Mouse (Mus musculus) frontal cortex, postnatal 10 days (tissue): ENCODE data around the gene Pp2d1.
"Not testable (repeated sequence)": the region's sequence is repeated elsewhere in the genome, so short reads cannot be mapped to it uniquely, and the experiment has no call there.

Source experiments
- DNase-seq, 2 experiments: peaks; one replicate each; pipeline ENCODE4 v3.0.0; 2022; ENCODE audit warnings: low spot score in 2 of 2, mixed read lengths in 1 of 2

Pp2d1 gene

GRCm38 (mm10) chr17:53539351-53539750, at the start of gene Pp2d1:
Gene Pp2d1 (minus strand): TSS chr17:53539451.
- DNase-seq = not testable (repeated sequence)

- DNase-seq = no peak
These were observed 49.0 kb upstream of the Pp2d1 start for GRCm38 (mm10) chr17:53588097-53588855.

GRCm38 (mm10) chr17:53587074-53587851, 48.0 kb upstream of the Pp2d1 start:
- DNase-seq = peak; percentile 54 to 64

DNA sequence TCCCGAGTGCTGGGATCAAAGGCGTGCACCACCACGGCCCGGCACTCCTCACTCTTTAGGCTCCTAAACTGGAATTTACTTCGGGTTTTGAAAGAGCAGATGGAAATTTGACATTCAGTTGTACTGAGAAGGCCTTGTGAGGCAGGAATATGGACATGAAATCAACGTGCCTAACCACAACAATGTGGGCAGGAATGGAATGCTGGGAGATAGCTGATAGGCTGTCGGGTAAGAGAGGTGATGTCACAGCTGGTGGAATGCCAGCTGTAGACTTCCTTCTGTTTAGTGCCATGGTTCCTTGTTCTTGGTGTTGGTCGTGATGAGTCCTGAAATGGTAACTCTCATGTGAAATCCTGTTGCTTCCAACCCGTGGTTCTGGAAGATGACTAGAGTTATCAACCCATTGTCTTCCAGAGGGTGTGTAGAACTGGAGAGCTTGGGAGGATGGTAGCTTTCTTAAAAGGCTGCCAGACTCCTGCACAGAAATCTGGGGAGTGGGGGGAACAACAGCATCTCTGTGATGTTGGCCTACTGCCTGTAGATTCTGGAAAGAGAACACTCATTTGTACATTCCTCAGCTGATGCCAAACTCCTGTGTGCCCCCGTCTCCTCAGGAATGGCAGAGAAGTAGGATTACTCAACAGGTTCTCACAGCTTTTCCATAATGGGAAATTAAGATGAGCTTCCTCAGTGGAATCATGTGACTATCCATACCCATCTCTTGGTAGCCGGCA, 44.8 kb upstream of the Pp2d1 start:
- no peak for DNase-seq

DNA sequence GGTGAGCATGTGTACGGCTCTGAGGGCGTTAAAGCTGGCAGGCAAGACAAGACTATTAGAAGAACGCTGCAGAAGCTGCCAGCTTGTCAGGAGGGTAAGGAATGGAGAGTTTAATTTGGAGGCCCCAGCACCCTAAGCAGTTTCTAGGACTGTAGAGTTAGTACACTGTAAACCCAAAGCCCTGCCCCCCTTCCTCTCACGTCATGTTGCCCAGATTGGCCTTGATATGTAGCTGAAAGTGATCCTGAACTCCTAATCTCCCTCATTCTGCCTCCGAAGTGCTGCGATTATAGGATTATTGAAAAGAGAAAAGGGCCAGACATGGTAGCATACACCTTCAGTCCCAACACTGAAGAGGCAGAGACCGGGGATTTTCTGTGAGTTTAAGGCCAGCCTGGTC, 43.6 kb upstream of the Pp2d1 start:
- DNase-seq = no peak

DNA sequence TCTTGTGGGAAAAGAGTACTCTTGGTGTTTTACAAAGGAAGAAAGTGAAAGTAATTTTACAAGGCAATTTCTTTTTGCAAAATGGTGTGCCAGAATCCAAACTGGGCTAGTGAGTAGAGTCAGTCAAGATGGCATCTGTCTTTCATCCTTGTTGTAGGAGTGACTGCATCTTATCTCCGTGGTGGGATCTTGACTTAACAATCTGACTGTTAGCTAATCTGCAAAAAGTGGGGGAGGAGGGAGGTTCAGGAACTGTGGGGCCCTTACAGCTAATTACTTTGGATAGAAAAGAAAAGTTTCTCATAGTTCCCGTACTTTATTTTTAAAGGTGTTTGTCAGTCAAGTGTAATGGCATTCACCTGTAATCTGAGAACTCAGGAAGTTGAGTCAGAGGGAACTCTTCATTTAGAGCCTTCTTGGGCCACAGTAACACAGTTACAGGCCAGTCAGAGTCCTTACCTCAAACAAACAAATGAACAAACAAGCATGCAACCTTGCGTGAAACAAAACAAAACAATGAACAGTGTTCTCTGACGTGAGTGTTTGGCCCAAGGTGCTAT, 42.9 kb upstream of the Pp2d1 start:
- DNase-seq = no peak

GRCm38 (mm10) chr17:53580237-53580636, 41.0 kb upstream of the Pp2d1 start:
- no peak for DNase-seq

GRCm38 (mm10) chr17:53579612-53580011, 40.4 kb upstream of the Pp2d1 start:
- DNase-seq = no peak

DNA sequence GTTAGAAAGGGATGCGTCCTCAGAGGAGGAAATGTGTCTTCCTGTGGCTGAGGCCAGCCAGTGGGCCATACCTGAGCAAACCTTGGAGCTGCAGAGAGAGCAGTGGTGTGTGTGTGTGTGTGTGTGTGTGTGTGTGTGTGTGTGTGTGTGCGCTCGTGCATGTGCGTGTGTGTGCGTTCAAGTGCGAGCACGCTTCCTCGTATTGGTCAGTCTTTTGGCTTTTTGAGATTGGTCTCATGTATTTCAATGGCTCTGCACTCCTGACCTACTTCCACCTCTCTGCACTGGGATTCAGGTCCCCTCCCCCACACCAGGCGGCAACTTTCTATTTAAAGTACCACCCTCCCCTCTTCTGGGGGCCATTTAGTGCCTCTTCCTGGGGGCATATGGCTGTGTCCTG, 39.5 kb upstream of the Pp2d1 start:
- no peak for DNase-seq

DNA sequence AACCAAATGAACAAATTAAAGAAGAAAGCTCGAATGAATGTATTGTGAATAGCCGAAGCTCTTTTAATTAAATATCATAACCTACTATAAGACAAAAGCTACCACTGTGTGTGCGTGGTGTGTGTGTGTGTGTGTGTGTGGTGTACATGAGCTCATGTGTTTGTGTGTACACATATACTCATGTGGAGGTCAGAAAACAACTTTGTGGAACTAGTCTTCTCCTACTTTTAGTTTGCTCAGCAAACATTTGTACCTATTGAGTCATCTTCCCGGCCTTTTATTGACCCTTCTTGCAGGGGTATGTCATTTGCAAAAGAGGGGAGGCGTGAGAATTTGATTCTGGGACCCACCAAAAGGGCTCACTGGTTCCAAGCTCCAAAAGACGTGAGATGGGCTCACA, 39.0 kb upstream of the Pp2d1 start:
- DNase-seq = no peak

DNA sequence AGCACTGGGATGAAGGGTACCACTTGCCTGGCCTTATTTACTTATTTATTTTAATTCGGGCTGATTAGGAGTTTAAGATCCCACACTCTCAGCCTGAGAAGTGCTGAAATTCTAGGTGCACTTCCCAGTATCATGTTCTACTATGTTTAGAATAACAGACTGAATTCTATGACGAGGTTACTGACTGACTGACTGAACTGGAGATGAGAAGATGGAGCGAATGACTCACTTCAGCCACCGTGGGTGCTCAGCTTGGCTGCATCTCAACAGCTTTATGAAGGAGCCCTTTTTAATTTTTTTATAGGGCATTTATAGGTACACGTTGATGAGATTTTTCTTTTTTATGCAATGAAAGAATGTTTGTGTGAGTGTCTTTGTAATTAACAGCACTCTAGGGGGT, 38.5 kb upstream of the Pp2d1 start:
- DNase-seq = no peak

DNA sequence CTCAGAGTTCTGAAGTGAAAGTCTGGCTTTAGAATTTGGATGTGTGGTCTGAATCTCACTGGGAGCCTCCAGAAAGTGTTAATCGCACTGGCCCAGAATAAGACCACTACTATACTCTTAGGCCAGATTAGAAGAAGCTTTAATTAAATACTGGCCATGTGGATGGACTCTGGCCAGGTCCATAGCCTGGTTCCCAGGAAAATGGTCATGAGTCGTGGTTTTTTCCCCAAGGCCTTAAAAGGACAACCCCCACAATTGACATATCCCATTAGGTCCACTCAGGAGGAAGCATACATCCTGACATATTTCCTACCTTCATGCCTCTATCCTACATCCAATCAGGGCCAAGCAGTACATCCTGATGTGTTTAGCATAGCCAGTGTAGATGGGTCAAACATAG, 37.9 kb upstream of the Pp2d1 start:
- no peak for DNase-seq

- no peak for DNase-seq
These were observed 33.8 kb upstream of the Pp2d1 start for GRCm38 (mm10) chr17:53573019-53573556.

DNA sequence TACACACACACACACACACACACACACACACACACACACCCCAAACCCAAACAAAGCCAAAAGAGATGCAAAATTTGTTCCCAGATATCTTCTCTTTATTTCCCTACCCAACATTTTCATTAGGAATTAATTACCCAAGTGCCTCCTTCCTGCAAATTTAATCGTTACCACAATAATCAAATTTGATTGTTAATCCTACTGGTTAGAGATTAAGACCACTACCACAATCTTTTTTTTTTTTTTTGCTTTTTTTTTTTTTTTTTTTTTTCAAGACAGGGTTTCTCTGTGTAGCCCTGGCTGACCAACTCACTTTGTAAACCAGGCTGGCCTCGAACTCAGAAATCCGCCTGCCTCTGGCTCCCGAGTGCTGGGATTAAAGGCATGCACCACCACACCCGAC, 31.7 kb upstream of the Pp2d1 start:
- DNase-seq = not testable (repeated sequence)

DNA sequence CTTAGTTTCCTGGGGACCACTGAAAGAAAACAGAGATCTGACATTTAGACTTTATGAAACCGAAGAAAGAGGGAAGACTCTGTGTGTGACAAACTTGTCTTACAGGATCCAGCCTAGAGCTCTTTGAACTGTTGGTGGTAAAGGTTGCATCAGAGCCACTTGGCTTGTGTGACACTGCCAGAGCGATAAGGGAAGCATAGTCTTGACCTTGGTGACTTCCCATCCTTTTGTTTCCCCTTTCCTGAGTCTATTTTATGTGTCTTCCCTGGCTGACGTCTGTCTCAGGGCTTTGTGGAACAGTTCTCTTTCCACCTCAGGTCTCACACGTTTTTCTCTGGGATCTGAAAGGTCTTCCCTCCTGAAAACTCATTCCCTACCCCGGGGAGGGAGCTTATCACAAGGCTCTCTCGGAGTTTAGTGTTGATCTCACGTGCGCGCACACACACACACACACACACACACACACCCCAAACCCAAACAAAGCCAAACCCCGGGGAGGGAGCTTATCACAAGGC, 31.2 kb upstream of the Pp2d1 start:
- DNase-seq = no peak

- peak in 1 of 2 experiments; percentile 43 for DNase-seq
These were observed 30.6 kb upstream of the Pp2d1 start for GRCm38 (mm10) chr17:53569829-53570228.

GRCm38 (mm10) chr17:53568734-53569386, 29.6 kb upstream of the Pp2d1 start:
- DNase-seq = no peak

GRCm38 (mm10) chr17:53568118-53568517, 28.9 kb upstream of the Pp2d1 start:
- peak; percentile 51 to 61 for DNase-seq

DNA sequence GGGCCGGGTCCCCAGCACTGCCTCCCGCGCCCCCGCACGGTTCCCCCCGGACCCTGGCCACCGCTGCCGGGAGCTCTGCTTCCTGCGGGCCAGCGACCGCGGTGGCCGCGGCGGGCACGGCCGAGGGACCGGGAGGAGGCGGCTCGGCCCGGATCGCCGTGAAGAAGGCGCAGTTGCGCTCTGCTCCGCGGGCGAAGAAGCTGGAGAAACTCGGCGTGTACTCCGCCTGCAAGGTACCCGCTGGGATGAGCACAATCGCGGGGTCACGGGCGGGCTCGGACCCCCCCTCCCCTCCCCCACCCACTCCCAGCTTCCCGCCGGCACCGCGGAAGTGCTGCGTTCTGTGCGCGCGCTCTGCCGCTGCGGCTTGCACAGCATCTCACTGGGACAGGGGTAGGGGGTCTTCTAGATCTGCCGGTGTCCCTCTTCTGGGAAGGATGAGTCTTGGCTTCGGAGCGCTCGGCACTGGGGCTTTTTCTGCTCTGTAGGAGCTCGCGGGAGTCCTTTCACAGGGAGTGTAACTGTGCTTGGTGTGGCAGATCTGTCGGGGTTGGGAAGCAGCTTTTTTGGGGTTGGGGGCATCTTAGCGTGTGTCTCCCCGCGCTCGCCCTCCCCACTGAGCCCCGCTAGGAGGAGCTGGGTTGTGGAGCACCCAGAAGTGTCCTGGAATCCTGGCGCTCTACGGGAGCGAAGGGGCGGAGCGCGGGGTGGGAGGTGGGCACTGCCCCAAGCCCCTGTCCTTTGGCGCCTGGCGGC, 28.3 kb upstream of the Pp2d1 start:
- DNase-seq = peak in 1 of 2 experiments; percentile 48

DNA sequence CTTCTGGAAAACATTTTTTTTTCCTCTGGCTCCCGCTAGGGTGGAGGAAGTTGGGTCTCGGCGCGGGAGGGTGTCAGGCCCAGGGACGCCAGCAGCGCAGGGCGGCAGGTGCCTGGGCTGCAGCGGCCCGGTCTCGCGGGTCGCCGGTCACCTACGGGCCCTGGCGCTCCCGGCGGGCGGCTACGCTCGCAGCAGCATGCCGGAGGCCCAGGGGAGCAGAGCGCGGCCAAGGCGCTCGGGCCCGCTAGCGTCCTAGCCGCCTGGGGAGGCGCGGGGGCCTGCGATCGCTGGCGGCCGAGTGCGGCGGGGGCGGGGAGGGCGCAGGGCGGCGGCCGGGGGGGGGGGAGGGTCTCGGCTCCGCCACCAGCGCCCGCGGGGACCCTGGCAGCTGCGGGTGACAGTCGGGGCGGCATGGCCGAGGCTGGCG, 27.7 kb upstream of the Pp2d1 start:
- peak; percentile 37 to 63 for DNase-seq
